Mouse (Mus musculus): ENCODE measurements around the gene Sumf1. TPM values are rescaled to one million over a fixed set of nuclear protein-coding genes. Genes with fewer than 3 reads are reported as not detected.

Sumf1 gene
- polyA plus RNA-seq, 1 experiment from 2014 or later, result 12.5 TPM

- WGBS, result under 1% methylated on average over 22 of the region's 27 CpGs
- H3K36me3 ChIP-seq (ENCODE audit: control insufficient read depth, insufficient read depth, low read length), result no peaks in the 10 kb centered on the region
Observed at GRCm38 (mm10) chr6:108212881-108213295, 27.5 kb upstream of the Sumf1 start, which contains the start of gene Itpr1. Gene Itpr1, plus strand, starts transcription at chr6:108213096.

GRCm38 (mm10) chr6:108211896-108212880, 26.8 kb upstream of the Sumf1 start:
- ATAC-seq (peak; percentile 8), DNase-seq (ENCODE audit: low spot score) (peak; percentile 63)
- Histone ChIP-seq H3K4me1 (ENCODE audit: control insufficient read depth, insufficient read depth, low read length) (peaks cover 3% of the 10 kb centered on the region; the same call in 1 of the 2 replicates), H3K27me3 (replicated peaks; ENCODE audit: control insufficient read depth, insufficient read depth, low read length) (no peaks in the 10 kb centered on the region), H3K27ac (ENCODE audit: low read depth, low read length) (no peak overlapping the region), H3K36me3 (ENCODE audit: control insufficient read depth, insufficient read depth, low read length) (no peaks in the 10 kb centered on the region), H3K9ac (ENCODE audit: low read length) (peak overlapping the region; percentile 53), H3K9me3 (replicated peaks; ENCODE audit: control insufficient read depth, low read length) (no peaks in the 10 kb centered on the region), H3K4me3 (ENCODE audit: low read depth, low read length) (peak overlapping the region; percentile 66), H3K4me2 (ENCODE audit: low read length) (peak overlapping the region; percentile 89)
- 5% methylated on average over 36 of the region's 36 CpGs for WGBS

More at GRCm38 (mm10) chr6:108212881-108213295, 27.5 kb upstream of the Sumf1 start, which contains the start of gene Itpr1:
- H3K4me1 ChIP-seq (ENCODE audit: control insufficient read depth, insufficient read depth, low read length), result peaks cover 3% of the 10 kb centered on the region; the same call in 1 of the 2 replicates
- peak within 1 kb of the TSS; percentile 89 for H3K4me2 ChIP-seq (ENCODE audit: low read length)
- peak within 1 kb of the TSS; percentile 61 for H3K9ac ChIP-seq (ENCODE audit: low read length)
- DNase-seq (ENCODE audit: low spot score) (peak; percentile 98), ATAC-seq (peak; percentile 100)
- H3K9me3 ChIP-seq (replicated peaks; ENCODE audit: control insufficient read depth, low read length), result no peaks in the 10 kb centered on the region
- no peaks in the 10 kb centered on the region for H3K27me3 ChIP-seq (replicated peaks; ENCODE audit: control insufficient read depth, insufficient read depth, low read length)
- no peak within 1 kb of the TSS for H3K27ac ChIP-seq (ENCODE audit: low read depth, low read length)
- peak within 1 kb of the TSS; percentile 66 for H3K4me3 ChIP-seq (ENCODE audit: low read depth, low read length)

GRCm38 (mm10) chr6:108206914-108207566, 21.7 kb upstream of the Sumf1 start:
- Histone ChIP-seq H3K4me2 (ENCODE audit: low read length) (no peak overlapping the region), H3K9ac (ENCODE audit: low read length) (no peak overlapping the region), H3K27me3 (replicated peaks; ENCODE audit: control insufficient read depth, insufficient read depth, low read length) (no peaks in the 10 kb centered on the region), H3K27ac (ENCODE audit: low read depth, low read length) (no peak overlapping the region), H3K36me3 (ENCODE audit: control insufficient read depth, insufficient read depth, low read length) (no peaks in the 10 kb centered on the region), H3K4me3 (ENCODE audit: low read depth, low read length) (no peak overlapping the region), H3K4me1 (ENCODE audit: control insufficient read depth, insufficient read depth, low read length) (no peaks in the 10 kb centered on the region), H3K9me3 (replicated peaks; ENCODE audit: control insufficient read depth, low read length) (no peaks in the 10 kb centered on the region)
- ATAC-seq (no peak), DNase-seq (ENCODE audit: low spot score) (no peak)
- WGBS, result 83% methylated on average over 5 of the region's 5 CpGs

GRCm38 (mm10) chr6:108206145-108206544, 20.8 kb upstream of the Sumf1 start:
- Histone ChIP-seq H3K4me2 (ENCODE audit: low read length) (no peak overlapping the region), H3K36me3 (ENCODE audit: control insufficient read depth, insufficient read depth, low read length) (no peaks in the 10 kb centered on the region), H3K9ac (ENCODE audit: low read length) (no peak overlapping the region), H3K27ac (ENCODE audit: low read depth, low read length) (no peak overlapping the region), H3K27me3 (replicated peaks; ENCODE audit: control insufficient read depth, insufficient read depth, low read length) (no peaks in the 10 kb centered on the region), H3K4me3 (ENCODE audit: low read depth, low read length) (no peak overlapping the region), H3K4me1 (ENCODE audit: control insufficient read depth, insufficient read depth, low read length) (no peaks in the 10 kb centered on the region), H3K9me3 (replicated peaks; ENCODE audit: control insufficient read depth, low read length) (no peaks in the 10 kb centered on the region)
- DNase-seq (ENCODE audit: low spot score) (no peak), ATAC-seq (no peak)
- 55% methylated on average over 4 of the region's 4 CpGs for WGBS

GRCm38 (mm10) chr6:108204322-108204721, 18.9 kb upstream of the Sumf1 start:
- H3K4me1 ChIP-seq (ENCODE audit: control insufficient read depth, insufficient read depth, low read length), result no peaks in the 10 kb centered on the region
- no peak overlapping the region for H3K9ac ChIP-seq (ENCODE audit: low read length)
- no peak overlapping the region for H3K4me2 ChIP-seq (ENCODE audit: low read length)
- no peaks in the 10 kb centered on the region for H3K9me3 ChIP-seq (replicated peaks; ENCODE audit: control insufficient read depth, low read length)
- H3K36me3 ChIP-seq (ENCODE audit: control insufficient read depth, insufficient read depth, low read length), result no peaks in the 10 kb centered on the region
- DNase-seq (ENCODE audit: low spot score) (no peak), ATAC-seq (no peak)
- H3K27ac ChIP-seq (ENCODE audit: low read depth, low read length), result no peak overlapping the region
- H3K27me3 ChIP-seq (replicated peaks; ENCODE audit: control insufficient read depth, insufficient read depth, low read length), result no peaks in the 10 kb centered on the region
- H3K4me3 ChIP-seq (ENCODE audit: low read depth, low read length), result no peak overlapping the region
- WGBS, result 92% methylated on average over 2 of the region's 2 CpGs

GRCm38 (mm10) chr6:108198286-108198685, 12.9 kb upstream of the Sumf1 start:
- no peaks in the 10 kb centered on the region for H3K36me3 ChIP-seq (ENCODE audit: control insufficient read depth, insufficient read depth, low read length)
- no peaks in the 10 kb centered on the region for H3K4me1 ChIP-seq (ENCODE audit: control insufficient read depth, insufficient read depth, low read length)
- 91% methylated on average over 7 of the region's 7 CpGs for whole genome bisulfite sequencing
- H3K9ac ChIP-seq (ENCODE audit: low read length), result no peak overlapping the region
- H3K27me3 ChIP-seq (replicated peaks; ENCODE audit: control insufficient read depth, insufficient read depth, low read length), result no peaks in the 10 kb centered on the region
- DNase-seq (ENCODE audit: low spot score) (no peak), ATAC-seq (no peak)
- no peaks in the 10 kb centered on the region for H3K9me3 ChIP-seq (replicated peaks; ENCODE audit: control insufficient read depth, low read length)
- H3K4me2 ChIP-seq (ENCODE audit: low read length), result no peak overlapping the region
- no peak overlapping the region for H3K4me3 ChIP-seq (ENCODE audit: low read depth, low read length)
- no peak overlapping the region for H3K27ac ChIP-seq (ENCODE audit: low read depth, low read length)

- DNase-seq (ENCODE audit: low spot score) (no peak), ATAC-seq (no peak)
- WGBS, result 74% methylated on average over 4 of the region's 4 CpGs
Observed at GRCm38 (mm10) chr6:108197117-108197516, 11.7 kb upstream of the Sumf1 start.

GRCm38 (mm10) chr6:108196665-108197064, 11.3 kb upstream of the Sumf1 start:
- no peaks in the 10 kb centered on the region for H3K9me3 ChIP-seq (replicated peaks; ENCODE audit: control insufficient read depth, low read length)
- no peak overlapping the region for H3K9ac ChIP-seq (ENCODE audit: low read length)
- H3K4me1 ChIP-seq (ENCODE audit: control insufficient read depth, insufficient read depth, low read length), result no peaks in the 10 kb centered on the region
- H3K36me3 ChIP-seq (ENCODE audit: control insufficient read depth, insufficient read depth, low read length), result no peaks in the 10 kb centered on the region
- 89% methylated on average over 7 of the region's 7 CpGs for WGBS
- H3K27me3 ChIP-seq (replicated peaks; ENCODE audit: control insufficient read depth, insufficient read depth, low read length), result no peaks in the 10 kb centered on the region
- no peak for ATAC-seq
- no peak overlapping the region for H3K4me2 ChIP-seq (ENCODE audit: low read length)
- no peak for DNase-seq (ENCODE audit: low spot score)
- no peak overlapping the region for H3K4me3 ChIP-seq (ENCODE audit: low read depth, low read length)
- no peak overlapping the region for H3K27ac ChIP-seq (ENCODE audit: low read depth, low read length)

More at GRCm38 (mm10) chr6:108197117-108197516, 11.7 kb upstream of the Sumf1 start:
- no peaks in the 10 kb centered on the region for H3K27me3 ChIP-seq (replicated peaks; ENCODE audit: control insufficient read depth, insufficient read depth, low read length)
- H3K36me3 ChIP-seq (ENCODE audit: control insufficient read depth, insufficient read depth, low read length), result no peaks in the 10 kb centered on the region
- H3K4me2 ChIP-seq (ENCODE audit: low read length), result no peak overlapping the region
- no peak overlapping the region for H3K4me3 ChIP-seq (ENCODE audit: low read depth, low read length)
- H3K9ac ChIP-seq (ENCODE audit: low read length), result no peak overlapping the region
- no peak overlapping the region for H3K27ac ChIP-seq (ENCODE audit: low read depth, low read length)
- H3K9me3 ChIP-seq (replicated peaks; ENCODE audit: control insufficient read depth, low read length), result no peaks in the 10 kb centered on the region
- no peaks in the 10 kb centered on the region for H3K4me1 ChIP-seq (ENCODE audit: control insufficient read depth, insufficient read depth, low read length)
